Mouse (Mus musculus) bone marrow, adult 2 months (tissue): ENCODE measurements around the gene Klk14.

Experiments
- CTCF ChIP-seq: fragments of 200-500 bp; IDR thresholded peaks from 2 replicates; pipeline ENCODE4 v1.5.1; 2011; ENCODE audit warnings: low read length, control low read depth; ENCODE audit not compliant: control insufficient read depth, insufficient read depth
- POLR2A ChIP-seq: fragments of 200-500 bp; IDR thresholded peaks from 2 replicates; pipeline ENCODE4 v1.6.1; 2011; ENCODE audit warnings: low read depth, mild to moderate bottlenecking, control low read depth, low read length, borderline replicate concordance; ENCODE audit not compliant: control insufficient read depth

GRCm38 (mm10) chr7:43678517-43678916, 11.7 kb upstream of the Klk14 start:
- TF ChIP-seq POLR2A (no peak), CTCF (peak; percentile 61)
